Mouse (Mus musculus): Measurements from ENCODE around the gene Map4. TPM values are rescaled to one million over a fixed set of nuclear protein-coding genes. Genes with fewer than 3 reads are reported as not detected.

The Map4 gene
- polyA plus RNA-seq (2015; fragmentation: Nextera tagmentation; extraction: Ambion mirVana) = 11.9 and 12.7 TPM in 2 replicates

DNA sequence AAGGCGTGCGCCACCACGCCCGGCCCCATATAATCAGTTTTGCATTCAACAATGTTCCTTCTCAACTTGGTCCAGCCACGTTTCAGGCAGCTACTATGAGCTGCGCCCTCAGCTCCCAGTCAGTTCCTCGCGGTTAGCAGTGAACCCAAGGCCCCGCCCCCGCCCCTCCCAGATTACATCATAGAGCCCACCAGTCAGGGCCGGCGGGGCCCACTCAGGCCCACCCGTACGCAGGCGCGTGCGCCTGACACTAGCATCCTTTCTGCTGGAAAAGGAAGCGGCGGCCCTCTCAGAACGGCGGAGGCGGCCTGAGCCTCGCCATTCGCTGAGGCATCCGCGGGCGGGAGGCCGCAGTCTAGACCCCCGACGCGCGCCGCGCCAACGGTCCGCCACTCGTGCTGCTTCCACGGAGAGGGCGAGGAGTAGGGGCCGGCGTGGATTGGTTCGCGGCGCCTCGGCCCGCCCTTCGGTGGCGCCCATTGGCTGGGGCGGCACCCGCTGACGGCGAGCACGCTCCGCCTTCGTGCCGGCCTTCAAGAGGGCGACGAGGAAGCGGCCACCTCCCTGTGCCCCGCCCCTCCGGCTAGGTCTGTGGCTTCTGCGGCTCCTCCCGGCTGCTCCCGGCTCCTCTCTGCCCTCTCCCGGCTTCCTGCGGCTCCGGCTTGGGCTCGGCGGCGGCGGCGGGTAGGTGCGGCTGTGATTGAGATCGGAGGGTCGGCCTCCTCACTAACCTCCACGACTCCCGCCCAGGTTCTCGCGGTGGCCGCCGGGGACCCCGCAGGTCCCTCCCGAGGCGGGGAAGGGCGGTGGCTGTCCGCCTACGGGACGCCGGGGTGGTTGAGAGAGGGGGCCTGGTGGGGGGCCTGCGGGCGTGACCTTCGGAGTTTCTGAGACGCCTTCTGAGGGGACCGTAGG, at the start of gene Map4:
Gene Map4 (plus strand): TSS at position 204 of the 915 bp plus-strand sequence.
- H3K9ac ChIP-seq = peak within 1 kb of the TSS; percentile 61
- WGBS (ENCODE audit: insufficient replicate concordance) = under 1% methylated on average over 94 of the region's 94 CpGs
- H3K27me3 ChIP-seq = peaks cover 23% of the 10 kb centered on the region
- ATAC-seq (ENCODE audit: insufficient read depth) = peak; percentile 98
- no peaks in the 10 kb centered on the region for H3K36me3 ChIP-seq (replicated peaks)
- H3K9me3 ChIP-seq (replicated peaks) = no peaks in the 10 kb centered on the region
- peak within 1 kb of the TSS; percentile 87 for H3K27ac ChIP-seq (replicated peaks)
- H3K4me3 ChIP-seq (replicated peaks) = peak within 1 kb of the TSS; percentile 73
- peak within 1 kb of the TSS; percentile 97 for H3K4me2 ChIP-seq
- peaks cover 26% of the 10 kb centered on the region for H3K4me1 ChIP-seq (replicated peaks)

DNA sequence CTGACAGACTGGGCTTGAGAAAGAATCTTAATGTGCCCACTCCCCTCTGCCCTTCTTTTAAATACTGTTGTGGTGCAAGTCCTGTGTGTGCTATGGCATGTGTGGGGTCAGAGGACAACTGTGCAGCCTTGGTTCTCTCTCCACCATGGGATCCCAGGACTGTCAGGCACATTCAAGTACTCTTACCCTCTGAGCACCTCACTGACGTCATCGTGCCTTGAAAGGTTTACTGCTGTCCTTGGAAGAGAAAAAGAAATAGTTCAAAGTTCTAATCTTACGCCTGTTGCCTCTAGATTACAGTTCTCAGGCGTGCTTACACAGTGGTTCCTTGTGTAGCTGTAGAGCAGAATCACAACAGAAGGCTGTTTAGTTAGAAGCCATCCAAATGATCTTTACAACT, 45.0 kb upstream of the Map4 start:
- Histone ChIP-seq H3K4me2 (no peak overlapping the region), H3K9me3 (replicated peaks) (no peaks in the 10 kb centered on the region), H3K27ac (replicated peaks) (no peak overlapping the region), H3K36me3 (replicated peaks) (peaks cover 100% of the 10 kb centered on the region), H3K27me3 (no peaks in the 10 kb centered on the region), H3K9ac (no peak overlapping the region), H3K4me1 (replicated peaks) (no peaks in the 10 kb centered on the region), H3K4me3 (replicated peaks) (no peak overlapping the region)
- 58% methylated on average over 4 of the region's 4 CpGs for WGBS (ENCODE audit: insufficient replicate concordance)
- no peak for ATAC-seq (ENCODE audit: insufficient read depth)

DNA sequence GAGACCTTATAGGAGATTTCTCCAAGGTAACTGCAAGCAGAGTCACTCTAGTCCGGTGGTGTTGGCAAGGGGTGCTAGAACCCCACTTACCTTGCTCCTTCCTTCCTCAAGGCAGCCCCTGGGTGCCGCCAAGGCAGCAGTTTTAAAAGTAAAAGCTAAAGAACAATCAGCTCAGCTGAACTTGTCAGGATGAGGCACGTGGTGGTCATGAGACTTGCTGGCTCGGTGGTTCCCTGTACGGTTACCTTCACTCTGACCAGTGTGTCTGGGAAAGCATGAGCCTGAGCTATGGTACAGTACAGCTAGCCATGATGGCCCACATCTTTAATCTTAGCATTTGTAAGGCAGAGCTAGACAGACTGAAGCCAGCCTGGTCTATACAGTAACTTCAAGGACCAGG, 43.9 kb upstream of the Map4 start:
- Histone ChIP-seq H3K4me3 (replicated peaks) (no peak overlapping the region), H3K27me3 (no peaks in the 10 kb centered on the region), H3K36me3 (replicated peaks) (peaks cover 100% of the 10 kb centered on the region), H3K27ac (replicated peaks) (no peak overlapping the region), H3K4me2 (no peak overlapping the region), H3K4me1 (replicated peaks) (no peaks in the 10 kb centered on the region), H3K9me3 (replicated peaks) (no peaks in the 10 kb centered on the region), H3K9ac (no peak overlapping the region)
- WGBS (ENCODE audit: insufficient replicate concordance) = 82% methylated on average over 5 of the region's 5 CpGs
- no peak for ATAC-seq (ENCODE audit: insufficient read depth)

DNA sequence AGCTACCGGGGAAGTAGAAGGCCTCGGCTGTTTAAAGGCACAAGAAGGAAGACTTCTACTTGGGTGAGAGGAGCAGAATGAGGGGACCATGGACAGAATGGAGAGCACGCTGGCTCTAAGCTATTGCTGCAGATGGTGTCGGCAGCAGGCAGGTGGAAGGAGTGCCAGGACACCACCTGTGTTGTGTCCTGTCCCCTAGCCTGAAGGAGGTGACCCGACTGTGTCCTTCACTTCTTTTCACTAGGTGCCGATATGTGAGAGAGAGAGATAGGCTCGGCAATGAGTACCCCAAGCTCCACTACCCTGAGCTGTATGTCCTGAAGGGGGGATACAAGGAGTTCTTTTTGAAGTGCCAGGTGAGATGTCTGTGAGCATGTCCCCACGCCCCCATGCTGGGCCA, 39.8 kb upstream of the Map4 start:
- Histone ChIP-seq H3K27ac (replicated peaks) (no peak overlapping the region), H3K9ac (no peak overlapping the region), H3K27me3 (no peaks in the 10 kb centered on the region), H3K4me2 (no peak overlapping the region), H3K4me1 (replicated peaks) (peaks cover 11% of the 10 kb centered on the region; the same call in 1 of the 2 replicates), H3K9me3 (replicated peaks) (no peaks in the 10 kb centered on the region), H3K36me3 (replicated peaks) (peaks cover 85% of the 10 kb centered on the region), H3K4me3 (replicated peaks) (no peak overlapping the region)
- 89% methylated on average over 8 of the region's 8 CpGs for WGBS (ENCODE audit: insufficient replicate concordance)
- no peak for ATAC-seq (ENCODE audit: insufficient read depth)

DNA sequence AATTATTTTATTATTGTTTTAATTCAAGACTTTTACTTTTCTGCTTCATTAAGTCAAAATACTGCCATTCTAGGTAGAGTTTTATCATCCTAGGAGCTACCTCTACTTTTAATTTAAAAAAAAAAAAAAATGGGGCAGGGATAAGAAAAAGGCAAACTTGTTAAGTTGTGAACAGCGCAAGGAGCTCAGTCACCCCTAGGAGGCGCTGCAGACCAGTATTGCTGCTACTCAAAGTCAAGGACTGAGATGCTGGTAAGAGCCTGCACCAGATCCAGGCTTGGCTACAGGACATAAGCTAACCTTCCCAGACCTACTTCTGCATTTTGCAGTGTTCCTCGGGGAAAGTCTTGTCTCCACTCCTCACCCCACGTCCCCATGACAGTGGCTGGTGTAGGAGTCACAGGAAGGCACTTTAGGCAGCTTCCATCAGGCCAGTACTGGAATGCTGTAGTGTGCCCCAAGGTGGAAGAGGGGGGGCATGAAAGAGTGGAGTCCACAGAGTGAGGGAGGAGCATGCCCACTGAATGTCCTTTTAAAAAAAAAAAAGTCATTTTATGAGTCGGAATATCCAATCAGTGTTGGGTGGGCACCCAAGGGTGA, 38.5 kb upstream of the Map4 start:
- Histone ChIP-seq H3K36me3 (replicated peaks) (peaks cover 77% of the 10 kb centered on the region), H3K9ac (no peak overlapping the region), H3K4me3 (replicated peaks) (no peak overlapping the region), H3K4me2 (no peak overlapping the region), H3K27me3 (no peaks in the 10 kb centered on the region), H3K27ac (replicated peaks) (no peak overlapping the region), H3K4me1 (replicated peaks) (peaks cover 15% of the 10 kb centered on the region; the same call in 1 of the 2 replicates), H3K9me3 (replicated peaks) (no peaks in the 10 kb centered on the region)
- no peak for ATAC-seq (ENCODE audit: insufficient read depth)
- 54% methylated on average over 5 of the region's 5 CpGs for WGBS (ENCODE audit: insufficient replicate concordance)

DNA sequence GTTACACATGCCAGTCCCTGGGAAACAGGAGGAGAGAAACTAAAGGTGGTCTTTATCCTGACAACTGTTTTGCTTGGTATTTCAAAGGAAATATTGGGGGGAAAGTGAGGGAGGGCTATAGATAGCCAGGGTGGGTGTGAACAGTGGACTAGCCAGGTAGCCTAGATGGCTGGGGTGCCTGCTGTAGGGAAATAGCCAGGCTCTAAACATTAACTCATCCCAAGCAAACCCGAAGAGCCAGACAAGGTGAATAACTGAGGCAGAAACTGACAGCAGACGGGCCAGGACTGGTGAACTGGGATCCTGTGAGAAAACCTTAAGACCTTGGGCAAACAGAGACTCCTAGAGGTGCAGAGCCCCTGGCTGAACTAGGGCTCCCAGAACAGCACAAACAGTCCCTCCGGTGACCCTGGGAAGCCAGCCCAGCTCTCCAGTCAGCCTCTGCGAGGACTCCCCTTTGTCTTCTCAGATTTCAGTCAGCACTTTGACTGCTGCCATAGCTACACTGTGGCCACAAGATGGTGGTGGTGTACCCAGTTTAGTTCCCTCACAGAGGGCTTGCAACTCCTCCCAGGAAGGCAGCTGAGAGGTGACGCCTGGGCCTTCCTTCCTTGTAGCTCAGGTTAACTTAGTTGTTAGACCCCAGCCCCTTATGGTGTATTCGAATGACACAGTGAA, 36.7 kb upstream of the Map4 start:
- Histone ChIP-seq H3K36me3 (replicated peaks) (peaks cover 59% of the 10 kb centered on the region), H3K4me3 (replicated peaks) (no peak overlapping the region), H3K9me3 (replicated peaks) (no peaks in the 10 kb centered on the region), H3K4me1 (replicated peaks) (peaks cover 15% of the 10 kb centered on the region; the same call in 1 of the 2 replicates), H3K27ac (replicated peaks) (no peak overlapping the region; the same call in 1 of the 2 replicates), H3K4me2 (no peak overlapping the region), H3K27me3 (no peaks in the 10 kb centered on the region), H3K9ac (no peak overlapping the region)
- ATAC-seq (ENCODE audit: insufficient read depth) = peak; percentile 53
- 49% methylated on average over 6 of the region's 6 CpGs for WGBS (ENCODE audit: insufficient replicate concordance)

DNA sequence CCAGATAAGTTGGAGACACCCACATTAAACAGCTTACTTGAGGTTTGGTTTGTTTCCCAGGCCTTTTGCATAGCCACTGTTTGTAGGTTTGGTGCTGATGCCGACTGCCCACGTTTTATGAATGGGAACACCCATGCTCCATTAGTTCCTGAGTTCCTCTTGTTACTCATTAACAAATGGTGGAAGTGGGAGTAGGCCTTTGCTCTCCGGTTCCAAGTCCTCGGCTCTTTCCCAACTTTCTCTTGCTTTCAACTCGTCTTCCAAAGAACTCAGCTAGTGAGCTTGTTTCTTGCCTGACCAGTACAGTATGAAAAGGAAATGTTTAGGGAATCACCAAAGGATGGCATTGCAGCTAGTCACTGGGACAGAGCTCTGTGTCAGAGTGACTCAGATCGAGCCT, 35.7 kb upstream of the Map4 start:
- Histone ChIP-seq H3K27me3 (no peaks in the 10 kb centered on the region), H3K4me2 (peak overlapping the region; percentile 13; the same call in 1 of the 2 replicates), H3K9ac (no peak overlapping the region), H3K4me1 (replicated peaks) (peaks cover 15% of the 10 kb centered on the region; the same call in 1 of the 2 replicates), H3K4me3 (replicated peaks) (no peak overlapping the region), H3K9me3 (replicated peaks) (no peaks in the 10 kb centered on the region), H3K36me3 (replicated peaks) (peaks cover 49% of the 10 kb centered on the region), H3K27ac (replicated peaks) (peak overlapping the region; percentile 72)
- ATAC-seq (ENCODE audit: insufficient read depth) = peak; percentile 28; the same call in 1 of the 2 replicates
- 68% methylated on average over 6 of the region's 6 CpGs for WGBS (ENCODE audit: insufficient replicate concordance)

DNA sequence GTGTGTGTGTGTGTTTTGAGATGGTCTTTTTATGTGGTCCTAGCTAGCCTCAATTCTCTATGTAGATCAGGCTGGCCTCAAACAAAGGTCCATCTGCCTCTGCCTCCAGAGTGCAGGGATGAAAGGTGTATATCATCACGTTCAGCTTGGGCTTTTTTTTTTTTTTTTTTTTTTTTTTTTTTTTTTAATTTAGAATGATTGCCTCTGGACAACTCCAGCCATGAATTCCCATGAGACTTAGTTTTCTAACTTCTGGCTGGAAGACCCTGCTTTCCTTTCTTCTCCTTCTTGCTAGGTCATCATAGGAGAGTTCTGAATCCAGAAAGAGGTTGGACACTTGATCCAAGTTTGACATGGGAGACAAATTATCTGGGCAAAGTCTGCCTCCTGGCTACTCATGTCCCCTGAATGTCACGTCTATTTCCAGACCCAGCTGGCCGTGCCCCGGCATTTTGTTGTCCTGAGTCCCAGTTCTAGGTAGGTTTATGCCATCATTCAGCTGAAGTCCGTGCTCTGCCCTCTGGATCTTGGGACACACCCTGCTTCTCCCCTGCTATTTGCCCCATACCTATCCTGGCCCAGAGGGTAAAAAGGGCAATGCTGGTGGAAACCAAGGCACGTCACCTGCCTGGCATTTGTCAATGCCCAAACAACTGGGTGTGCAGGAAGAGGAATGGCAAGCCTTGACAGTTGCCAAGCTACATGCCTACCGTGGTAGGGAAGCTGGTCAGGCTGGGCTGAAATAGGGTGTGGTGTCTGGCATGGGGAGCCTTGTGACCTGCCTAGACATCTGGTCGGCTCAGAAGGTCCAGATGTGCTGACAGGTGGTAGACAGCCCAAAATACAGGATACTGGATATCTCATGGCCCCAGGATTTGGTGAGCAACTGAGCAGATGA, 34.8 kb upstream of the Map4 start:
- Histone ChIP-seq H3K4me1 (replicated peaks) (peaks cover 15% of the 10 kb centered on the region; the same call in 1 of the 2 replicates), H3K27me3 (no peaks in the 10 kb centered on the region), H3K27ac (replicated peaks) (peak overlapping the region; percentile 33), H3K9me3 (replicated peaks) (no peaks in the 10 kb centered on the region), H3K9ac (no peak overlapping the region), H3K36me3 (replicated peaks) (peaks cover 40% of the 10 kb centered on the region), H3K4me2 (no peak overlapping the region), H3K4me3 (replicated peaks) (no peak overlapping the region)
- ATAC-seq (ENCODE audit: insufficient read depth) = no peak
- WGBS (ENCODE audit: insufficient replicate concordance) = 68% methylated on average over 8 of the region's 8 CpGs

DNA sequence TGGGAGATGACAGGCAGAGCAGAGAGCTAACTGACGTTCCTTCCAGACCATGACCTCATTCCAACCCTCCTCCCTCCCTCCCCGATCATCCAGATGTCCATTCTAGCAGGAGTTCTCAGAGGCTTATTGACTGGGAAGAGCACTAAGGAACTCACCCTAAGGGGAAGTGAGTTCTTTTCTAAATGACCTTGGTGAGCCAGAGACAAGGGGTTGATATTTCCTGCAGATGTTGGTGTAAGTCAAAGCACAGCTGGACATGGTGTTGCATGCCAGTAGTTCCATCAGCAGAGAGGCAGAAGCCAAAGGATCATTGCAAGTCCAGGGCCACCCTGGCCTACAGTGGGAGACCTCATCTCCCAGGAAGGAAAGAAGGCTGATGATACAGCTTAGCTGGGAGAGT, 33.2 kb upstream of the Map4 start:
- H3K27ac ChIP-seq (replicated peaks) = no peak overlapping the region
- no peak overlapping the region for H3K9ac ChIP-seq
- no peak overlapping the region for H3K4me3 ChIP-seq (replicated peaks)
- no peaks in the 10 kb centered on the region for H3K27me3 ChIP-seq
- H3K4me1 ChIP-seq (replicated peaks) = peaks cover 12% of the 10 kb centered on the region; the same call in 1 of the 2 replicates
- WGBS (ENCODE audit: insufficient replicate concordance) = 31% methylated on average over 2 of the region's 2 CpGs
- peaks cover 26% of the 10 kb centered on the region for H3K36me3 ChIP-seq (replicated peaks)
- no peak for ATAC-seq (ENCODE audit: insufficient read depth)
- H3K4me2 ChIP-seq = no peak overlapping the region
- no peaks in the 10 kb centered on the region for H3K9me3 ChIP-seq (replicated peaks)

DNA sequence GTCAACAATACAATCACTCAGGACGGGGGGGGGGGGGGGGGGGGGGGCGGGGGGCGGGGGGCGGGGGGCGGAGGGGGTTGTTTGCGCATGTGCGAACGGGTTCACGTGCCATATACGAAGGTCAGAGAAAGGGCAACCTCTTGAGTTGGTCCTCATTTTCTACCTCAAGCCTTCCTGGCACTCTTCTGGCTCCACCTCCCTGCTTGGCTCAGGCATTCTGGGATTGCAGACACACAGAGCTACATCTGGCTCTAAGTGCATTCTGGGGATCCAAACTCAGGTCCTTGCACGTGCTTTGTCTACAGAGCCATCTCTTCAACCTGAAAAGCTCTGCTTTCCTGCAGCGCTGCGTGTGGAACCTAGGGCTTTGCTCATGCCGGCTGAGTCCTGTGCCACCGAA, 31.9 kb upstream of the Map4 start:
- Histone ChIP-seq H3K9me3 (replicated peaks) (no peaks in the 10 kb centered on the region), H3K9ac (no peak overlapping the region), H3K4me2 (no peak overlapping the region), H3K4me3 (replicated peaks) (no peak overlapping the region), H3K27ac (replicated peaks) (no peak overlapping the region), H3K36me3 (replicated peaks) (peaks cover 12% of the 10 kb centered on the region; the same call in 1 of the 2 replicates), H3K27me3 (no peaks in the 10 kb centered on the region), H3K4me1 (replicated peaks) (peaks cover 6% of the 10 kb centered on the region; the same call in 1 of the 2 replicates)
- ATAC-seq (ENCODE audit: insufficient read depth) = no peak
- WGBS (ENCODE audit: insufficient replicate concordance) = 53% methylated on average over 10 of the region's 15 CpGs
